Mouse (Mus musculus) thymus, adult 18-20 months (tissue): Measurements from ENCODE around the gene Cox7a2l.

Source experiments
- DNase-seq, 2 experiments: peaks; one replicate each; pipeline ENCODE4 v3.0.0; 2022; ENCODE audit warnings: mixed read lengths in 2 of 2

The Cox7a2l gene

DNA sequence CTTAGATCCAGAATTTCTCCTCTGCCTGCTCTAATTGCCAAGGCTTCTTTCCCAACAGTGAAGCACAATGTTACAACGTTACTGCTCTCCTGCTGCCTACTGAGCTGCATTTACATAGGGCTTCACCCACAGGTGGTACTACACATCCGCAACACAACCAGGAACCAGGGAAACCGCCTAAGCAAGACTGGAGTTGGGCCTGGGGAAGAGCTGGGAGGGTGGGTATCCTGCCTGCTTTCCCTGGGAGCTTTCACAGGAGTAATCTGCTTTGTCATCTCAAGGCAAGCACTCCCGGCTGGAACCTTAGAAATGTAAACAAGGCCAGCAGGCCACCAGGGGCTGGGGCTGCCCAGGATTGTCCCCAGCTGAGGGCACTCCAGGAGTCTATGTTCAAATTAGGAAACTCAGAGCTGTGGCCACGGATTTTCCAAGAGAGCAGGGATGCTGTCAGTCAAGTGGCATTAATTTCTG is 9.0 kb upstream of the Cox7a2l start:
- DNase-seq: no peak

DNA sequence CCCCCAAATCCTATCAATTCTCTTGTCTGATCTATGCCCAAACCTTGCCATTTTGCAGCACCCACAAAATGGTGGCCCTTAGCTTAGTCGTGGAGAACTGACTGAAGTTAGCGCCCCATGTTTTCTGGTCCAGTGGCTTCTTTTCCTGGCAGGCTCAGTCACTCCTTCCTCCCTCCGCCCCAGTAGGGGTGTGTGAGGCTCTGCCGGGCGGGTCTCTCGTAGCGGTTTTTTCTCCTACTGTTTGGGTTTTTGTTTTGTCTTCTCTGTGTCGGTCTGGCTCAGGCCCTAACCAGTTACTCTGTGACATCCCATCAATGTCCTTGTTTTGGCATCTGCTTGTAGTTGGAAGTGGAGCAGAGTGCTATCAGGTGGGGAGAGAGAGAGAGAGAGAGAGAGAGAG is 8.5 kb upstream of the Cox7a2l start:
- DNase-seq: no peak

DNA sequence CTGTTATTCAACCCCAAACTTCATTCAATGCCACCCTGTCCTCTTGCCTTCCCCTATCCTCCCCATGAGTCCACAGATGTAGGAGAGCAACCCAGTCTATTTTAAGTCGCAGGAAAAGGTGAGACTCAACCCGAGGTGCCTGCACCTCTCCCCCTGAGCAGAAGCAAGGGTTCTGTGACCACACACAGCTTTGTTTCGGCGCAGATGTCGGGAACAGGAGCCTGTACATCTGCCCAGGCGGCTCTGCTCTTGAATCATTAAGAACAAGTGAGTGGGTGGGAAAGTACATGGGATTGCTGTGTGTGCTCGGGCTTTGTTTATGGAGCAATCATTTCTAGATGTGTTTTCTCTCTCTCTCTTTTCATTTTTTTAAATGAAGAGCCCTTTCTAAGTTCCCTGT is 7.6 kb upstream of the Cox7a2l start:
- no peak for DNase-seq

DNA sequence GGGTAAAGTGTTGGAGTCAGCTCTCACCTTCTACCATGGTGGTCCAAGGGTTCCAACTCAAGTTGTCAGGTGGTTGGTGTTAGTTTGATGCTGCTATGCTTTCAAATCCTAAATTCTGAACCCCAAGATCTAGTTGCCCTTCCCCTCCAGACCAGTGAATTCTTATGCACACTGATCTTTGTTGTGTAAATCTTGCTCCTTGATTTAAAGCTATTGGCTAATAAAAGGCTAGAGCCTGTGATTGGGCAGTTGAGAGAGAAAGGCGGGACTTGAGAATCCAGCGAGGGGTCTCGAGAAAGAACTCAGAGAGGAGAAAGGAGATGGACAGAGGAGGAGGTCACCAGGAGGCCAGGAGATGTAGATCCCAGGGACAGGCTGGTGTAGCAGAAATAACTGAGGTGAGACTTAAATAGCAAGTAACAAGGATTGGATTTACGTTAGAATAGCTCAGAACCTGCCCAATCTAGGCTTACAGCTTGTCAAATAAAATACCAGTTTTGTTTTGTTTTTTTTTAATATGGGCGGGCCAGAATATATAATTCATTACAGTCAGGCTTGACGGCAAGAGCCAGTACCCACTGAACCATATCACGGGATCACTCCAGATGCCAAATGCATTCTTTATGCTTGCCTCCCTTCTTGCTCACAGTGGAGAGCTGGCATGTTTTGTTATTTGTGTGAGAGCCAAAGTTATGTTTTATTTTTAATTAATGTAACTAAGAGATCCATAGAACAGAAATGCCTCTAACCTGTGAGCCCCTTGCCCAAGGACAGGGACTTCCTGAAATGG is 5.7 kb upstream of the Cox7a2l start:
- no peak for DNase-seq

DNA sequence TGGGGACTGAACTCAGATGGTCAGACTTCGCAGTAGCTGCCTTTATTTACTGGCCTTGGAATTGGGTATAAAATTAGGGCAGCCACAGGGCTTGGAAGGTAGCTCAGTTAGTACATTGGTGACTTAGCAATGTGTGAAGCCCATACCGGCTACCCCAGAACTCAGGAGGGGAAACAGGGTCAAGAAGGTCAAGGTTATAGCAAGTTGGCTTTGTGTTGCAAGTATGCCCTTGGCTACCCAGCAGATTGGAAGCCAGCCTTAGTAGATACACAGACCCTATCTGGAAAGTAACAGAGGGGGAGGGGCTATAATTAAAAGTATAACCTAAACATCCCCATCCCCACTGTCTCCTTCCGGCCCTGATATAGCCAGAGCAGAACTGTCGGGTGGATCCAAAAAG is 4.8 kb upstream of the Cox7a2l start:
- no peak for DNase-seq

DNA sequence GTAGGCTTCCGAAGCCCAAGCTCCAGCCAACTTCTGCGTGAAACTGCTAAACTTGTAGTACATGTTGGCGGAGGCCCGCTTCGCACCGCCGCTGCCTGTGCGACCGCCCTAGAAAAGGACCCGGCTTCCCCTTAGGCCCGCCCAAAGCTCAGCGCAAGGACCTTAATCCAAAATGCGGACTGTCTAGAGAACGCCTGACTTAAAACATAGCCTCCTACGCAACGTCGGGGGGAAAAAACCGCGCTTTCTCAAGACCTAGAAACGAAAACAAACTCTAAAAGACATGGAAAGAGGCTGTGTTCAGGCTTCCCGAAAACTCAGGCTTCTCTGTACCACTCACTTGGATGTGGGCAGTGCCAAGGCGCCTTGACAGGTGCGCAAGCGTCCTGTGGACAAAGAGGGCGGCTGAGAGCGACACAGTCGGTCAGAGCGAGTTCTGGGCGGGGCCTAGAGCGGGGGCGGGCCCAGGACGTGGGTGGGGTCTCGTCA is 2.9 kb downstream of the Cox7a2l start:
- DNase-seq: peak; percentile 74 to 83

DNA sequence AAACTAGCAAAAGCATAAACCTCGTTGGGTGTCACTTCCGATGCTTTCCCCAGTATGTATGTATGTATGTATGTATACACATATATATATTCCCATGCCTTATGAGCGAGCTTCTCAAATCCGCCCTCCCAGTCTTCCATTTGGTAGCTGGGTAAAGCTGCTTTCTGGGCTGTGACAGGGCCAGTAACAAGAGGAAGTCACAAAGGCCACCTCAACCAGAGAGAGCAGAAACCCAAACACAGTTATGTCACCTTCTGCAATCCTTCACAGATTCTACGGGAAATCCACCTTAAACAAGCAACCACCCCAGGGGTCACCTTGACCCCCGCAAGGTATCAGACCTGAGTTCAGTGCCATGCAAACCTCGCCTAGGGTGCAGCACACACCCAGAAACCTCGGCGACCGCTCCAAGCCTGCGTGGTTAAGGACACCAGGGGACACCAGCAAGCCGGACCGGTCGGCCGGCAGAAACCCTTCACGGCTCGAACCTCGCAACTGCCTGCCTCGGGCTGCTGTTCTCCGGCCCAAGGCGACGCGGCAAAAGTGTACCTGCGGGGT is 3.4 kb downstream of the Cox7a2l start:
- no peak for DNase-seq

DNA sequence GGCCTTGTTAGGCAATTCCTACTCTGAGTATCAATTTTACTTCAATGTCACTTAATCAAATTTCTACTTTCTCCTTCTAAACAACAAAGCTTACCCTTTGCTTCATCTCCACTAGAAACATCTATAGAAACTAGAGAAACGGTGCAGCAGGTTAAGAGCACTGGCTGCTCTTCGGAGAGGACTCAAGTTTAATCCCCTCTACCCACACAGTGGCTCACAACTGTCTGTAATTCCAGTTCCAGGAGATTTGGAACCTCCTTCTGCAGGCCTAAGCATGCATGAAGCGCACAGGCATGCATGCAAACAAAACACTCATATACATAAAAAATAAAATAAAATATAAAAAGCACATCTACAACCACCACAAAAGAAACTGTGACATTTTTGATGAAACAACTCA is 5.0 kb downstream of the Cox7a2l start:
- no peak for DNase-seq

DNA sequence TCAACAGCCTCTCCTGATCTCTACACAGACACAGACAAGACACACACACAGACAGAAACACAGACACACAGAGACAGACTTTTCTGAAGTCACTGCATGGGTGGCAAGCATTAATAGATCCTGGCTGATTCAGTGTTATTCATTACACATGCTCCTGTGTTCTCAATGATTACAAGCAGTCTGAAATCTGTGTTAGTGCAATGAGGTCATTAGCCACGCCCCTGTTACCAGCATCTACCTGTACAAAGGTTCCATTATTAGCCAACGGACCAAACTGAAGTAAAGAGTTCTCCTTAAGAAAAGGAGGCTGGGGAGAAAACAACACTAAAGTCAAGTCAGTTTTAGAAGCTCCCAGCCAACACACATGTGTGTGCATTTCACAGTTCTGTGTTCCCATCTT is 13.4 kb downstream of the Cox7a2l start:
- DNase-seq: no peak

DNA sequence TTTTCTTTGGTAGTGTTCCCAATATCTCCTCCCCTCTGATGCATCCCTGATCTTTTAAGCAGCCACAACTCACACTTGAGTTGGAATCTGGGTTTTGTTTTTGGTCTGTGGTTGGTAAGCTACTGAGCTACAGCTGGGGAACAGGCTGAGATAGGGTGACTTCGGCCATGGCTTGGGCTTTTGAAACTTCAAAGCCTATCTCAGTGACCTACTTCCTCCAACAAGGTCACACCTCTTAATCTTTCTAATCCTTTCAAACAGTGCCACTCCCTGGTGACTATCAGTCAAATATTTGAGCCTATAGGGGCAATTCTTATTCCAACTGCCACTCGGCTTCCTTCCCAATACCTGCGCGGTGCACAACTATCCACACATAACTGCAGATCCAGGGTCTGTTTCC is 17.4 kb downstream of the Cox7a2l start:
- DNase-seq: no peak

DNA sequence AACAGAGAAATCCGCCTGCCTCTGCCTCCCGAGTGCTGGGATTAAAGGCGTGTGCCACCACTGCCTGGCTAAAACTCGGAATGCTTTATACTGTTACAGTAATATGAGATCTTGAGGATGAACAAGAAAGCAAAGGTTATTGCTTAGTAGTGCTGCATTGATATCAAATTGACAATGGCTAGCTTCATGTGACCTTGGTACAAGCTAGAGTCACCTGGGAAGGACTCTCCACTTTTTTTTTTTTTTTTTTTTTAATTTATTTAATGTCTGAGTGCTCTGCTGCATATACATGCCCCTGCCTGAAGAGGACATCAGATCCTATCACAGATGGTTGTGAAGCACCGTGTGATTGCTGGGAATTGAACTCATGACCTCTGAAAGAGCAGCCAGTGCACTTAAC is 18.2 kb downstream of the Cox7a2l start:
- DNase-seq: no peak

DNA sequence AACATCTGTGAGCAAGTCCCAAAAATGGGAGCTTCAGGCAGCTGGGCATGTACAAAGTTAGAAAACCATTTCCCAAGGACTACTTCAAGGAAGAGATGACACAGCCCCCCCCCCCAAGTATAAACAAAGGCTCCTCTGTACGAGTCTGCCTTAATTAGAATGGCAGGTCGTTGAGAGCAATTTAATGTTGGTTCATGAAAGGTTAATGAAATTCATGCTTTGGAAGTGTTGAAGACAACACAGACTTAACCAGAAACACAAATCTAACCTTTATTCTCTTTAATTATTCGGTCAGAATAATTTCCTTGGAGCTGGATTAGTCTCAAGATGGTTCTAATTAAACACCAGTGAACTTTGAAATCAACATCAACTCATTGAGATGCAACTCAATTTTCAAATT is 29.4 kb downstream of the Cox7a2l start:
- no peak for DNase-seq

DNA sequence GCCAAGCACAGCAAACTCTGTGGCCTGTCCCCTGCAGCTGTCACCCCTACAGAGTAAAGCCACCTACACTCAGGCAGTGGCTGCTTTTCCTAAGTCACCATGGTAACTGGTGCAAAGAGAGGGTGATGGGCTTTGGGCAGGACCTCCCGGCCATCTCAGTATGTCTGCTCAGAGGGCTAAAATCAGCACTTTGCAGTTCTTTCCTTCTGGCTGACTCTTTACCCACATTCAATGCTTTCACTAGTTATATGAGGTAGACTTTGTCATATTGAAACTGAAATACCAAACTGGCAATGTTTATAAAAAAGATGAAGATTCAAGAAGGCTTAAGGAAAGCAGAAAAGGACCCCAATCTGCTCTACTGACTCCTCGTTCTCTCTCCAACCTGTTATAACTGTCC is 33.3 kb downstream of the Cox7a2l start:
- no peak for DNase-seq

DNA sequence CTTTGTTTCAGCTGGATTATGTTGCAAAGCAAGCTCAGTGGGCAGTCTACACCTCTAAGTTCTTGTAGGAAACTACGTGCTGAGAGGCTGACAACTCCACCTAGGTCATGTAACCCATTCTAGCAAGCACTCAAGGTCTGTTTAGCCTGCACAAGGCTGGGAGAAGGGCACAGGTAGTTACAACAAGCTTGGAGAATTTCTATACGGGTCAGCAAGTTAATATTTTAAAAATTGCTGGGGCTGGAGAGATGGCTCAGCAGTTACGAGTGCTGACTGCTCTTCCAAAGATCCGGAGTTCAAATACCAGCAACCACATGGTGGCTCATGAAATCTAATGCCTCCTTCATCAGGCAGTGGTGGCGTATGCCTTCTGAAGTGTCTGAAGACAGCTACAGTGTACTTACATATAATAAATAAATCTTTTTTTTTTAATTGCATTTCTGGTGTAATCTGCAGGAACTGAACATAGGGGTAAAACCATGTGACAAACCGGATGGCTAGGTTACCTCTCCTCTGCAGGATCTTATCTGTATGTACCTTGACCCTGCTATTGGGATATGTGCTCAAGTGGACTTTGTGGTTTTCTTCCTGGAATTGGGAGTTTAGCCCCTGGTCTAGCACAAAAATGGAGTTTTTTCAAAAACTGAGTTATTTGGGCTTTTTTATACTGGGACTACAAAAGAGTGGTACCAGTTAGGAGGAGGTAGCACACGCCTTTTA is 34.2 kb downstream of the Cox7a2l start:
- DNase-seq: no peak

DNA sequence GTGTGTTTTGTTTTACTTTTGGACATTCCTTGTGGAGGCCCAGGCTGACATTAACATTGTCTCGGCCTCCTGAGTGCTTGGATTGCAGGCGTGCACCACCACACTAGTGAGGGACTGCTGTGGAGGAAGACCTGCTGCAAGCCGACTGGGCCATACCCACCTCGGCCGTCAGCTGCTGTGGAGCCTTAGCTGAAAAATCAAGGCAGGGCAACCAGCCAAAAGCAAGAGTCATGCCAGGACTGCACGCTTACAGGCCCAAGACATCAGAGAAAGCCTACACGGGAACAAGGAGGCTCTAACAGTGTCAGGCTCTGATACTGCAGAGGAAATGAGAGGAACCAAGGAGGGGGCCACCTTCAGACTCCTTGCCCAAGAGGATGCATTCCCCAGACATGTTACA is 35.6 kb downstream of the Cox7a2l start:
- no peak for DNase-seq

DNA sequence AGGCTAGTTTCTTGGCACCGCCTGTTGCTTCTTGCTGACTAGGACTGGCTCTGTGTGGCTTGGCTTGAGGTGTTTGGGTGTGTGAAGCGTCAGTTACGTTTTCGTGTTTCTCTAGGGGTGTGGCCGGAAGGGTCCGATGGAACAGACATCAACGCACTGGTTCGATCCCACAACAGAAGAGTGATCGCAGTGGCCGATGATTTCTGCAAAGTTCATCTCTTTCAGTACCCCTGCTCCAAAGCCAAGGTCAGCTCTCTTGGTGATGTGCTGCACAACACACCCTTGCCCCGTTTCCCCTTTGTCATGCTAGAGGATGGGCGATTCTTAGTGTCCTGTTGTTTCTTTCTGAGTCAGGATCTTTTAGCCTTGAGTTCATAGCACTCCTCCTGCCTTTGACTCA is 40.0 kb downstream of the Cox7a2l start:
- DNase-seq: no peak

DNA sequence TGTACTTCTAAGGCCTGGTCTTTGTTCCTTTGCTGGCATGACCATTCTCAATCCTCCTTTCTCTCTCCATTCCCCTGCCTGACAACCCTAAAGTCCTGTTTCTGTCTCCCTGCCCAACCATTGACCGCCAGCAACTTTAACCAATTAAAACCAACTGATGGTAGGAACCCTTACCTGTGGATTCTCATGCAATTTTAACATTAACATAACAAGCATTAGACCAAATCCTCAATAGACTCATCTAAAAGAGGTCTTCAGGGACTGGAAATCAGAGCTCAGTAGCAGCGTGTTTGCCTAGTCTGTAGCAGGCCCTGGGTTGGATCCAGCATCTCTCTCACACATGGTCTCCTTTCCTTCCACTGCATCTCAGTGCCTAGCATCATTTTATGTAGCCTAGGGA is 47.5 kb downstream of the Cox7a2l start:
- no peak for DNase-seq

DNA sequence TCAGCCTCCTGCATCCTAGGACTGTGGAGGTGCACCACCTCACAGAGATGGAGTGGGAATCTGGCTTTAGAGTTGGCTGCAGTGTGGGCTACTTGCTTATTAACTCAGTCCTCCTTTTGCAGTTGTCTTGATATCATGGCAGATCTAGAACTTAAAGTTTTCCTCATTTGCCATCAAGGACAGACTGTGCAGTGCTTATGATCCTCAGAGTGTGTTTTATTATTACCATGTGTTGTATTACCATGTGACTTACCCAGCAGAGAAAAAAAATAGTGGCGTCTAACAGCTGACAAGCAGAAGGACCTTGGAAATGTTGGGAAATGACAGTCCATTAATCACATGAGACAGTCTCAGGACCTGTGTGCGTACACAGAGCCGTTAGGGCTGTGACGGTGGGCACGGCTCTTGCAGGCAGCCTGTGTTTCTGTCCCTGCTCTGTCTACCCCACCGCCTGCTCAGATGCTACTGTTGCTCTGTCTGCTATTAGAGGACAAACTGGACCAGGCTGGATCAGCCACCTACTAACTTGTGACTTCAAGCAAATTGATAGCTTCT is 50.4 kb downstream of the Cox7a2l start:
- no peak for DNase-seq

DNA sequence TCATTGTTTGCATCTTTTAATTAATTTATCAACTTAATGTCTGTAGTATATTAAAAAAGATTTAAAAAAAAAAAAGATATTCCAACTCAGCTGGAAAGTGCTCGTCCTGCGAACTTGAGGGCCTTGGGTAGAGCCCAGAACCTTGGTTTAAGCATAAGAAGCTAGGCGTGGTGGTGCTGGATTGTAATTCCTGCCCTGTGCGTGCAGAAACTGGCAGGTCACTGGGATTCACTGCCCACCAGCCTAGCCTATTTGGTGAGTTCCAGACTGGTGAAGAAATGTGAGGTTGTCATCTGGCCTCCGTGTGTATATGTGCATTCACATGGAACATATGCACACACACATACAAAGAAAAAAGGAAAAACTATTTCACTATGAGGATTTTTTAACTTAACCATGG is 51.2 kb downstream of the Cox7a2l start:
- no peak for DNase-seq

DNA sequence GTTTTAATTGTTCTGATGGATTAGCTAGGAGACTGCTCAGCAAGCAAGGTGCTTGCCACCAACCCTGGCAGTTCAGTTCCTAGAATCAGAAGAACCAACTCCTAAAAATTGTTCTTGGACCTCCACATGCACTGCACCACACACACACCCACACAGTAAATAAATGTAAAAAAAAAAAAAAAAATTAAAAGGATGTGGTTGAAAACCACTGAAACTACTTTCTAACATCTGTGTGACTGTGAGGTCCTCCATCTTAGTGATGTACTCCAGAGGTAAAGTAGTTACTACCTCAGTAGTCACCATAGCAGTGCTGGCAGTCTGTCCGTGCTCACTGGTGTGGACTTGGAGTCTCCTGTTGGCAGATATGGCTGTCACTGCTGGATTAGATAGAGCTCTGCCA is 59.9 kb downstream of the Cox7a2l start:
- no peak for DNase-seq

DNA sequence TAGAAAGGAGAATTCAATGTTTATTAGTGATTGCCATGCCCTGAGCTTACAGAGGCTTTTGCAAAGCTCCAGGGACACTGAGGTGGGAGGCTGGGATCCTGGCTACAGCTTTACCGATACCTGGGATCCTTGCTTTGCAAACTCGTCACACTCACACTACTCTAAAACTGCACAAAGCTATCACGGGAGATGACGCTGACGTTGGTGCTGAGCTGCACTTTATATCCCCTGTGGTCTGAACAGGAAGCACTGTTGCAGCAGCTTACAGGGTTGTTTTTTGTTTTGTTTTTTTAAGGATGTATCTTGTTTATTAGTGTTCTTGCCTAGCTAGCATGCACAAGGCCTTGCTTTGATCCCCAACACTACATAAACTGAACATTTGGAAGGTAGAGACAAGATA is 63.5 kb downstream of the Cox7a2l start:
- no peak for DNase-seq

DNA sequence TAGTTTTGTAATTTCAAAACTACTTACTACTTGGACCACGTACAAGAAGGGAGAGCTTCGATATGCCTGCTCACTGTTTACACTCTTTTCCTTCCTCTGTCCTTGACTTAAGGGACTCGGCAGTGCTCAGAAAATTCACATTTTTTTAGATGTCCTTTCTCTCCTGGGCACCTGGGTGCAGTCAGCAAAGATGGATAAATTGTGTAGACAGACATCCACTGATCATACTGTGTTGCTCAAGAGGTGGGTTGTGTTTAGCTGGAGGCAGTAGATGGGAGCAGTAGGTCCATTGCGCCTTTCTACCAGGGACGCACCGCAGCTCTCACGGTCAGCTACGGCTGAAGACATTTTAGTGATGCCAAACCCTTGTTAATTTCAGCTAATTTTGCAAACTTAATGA is 64.7 kb downstream of the Cox7a2l start:
- DNase-seq: no peak
